Mouse (Mus musculus) heart, postnatal 0 days (tissue): Measurements from ENCODE around the gene Wdr41.

ENCODE experiments used
- CTCF ChIP-seq: IDR thresholded peaks from 2 replicates; pipeline ENCODE4 v1.5.1; 2016; ENCODE audit warnings: antibody characterized with exemption, control low read depth, low read depth
- EP300 ChIP-seq: IDR thresholded peaks from 2 replicates; pipeline ENCODE4 v1.6.1; 2016; ENCODE audit warnings: antibody characterized with exemption, low read depth

DNA sequence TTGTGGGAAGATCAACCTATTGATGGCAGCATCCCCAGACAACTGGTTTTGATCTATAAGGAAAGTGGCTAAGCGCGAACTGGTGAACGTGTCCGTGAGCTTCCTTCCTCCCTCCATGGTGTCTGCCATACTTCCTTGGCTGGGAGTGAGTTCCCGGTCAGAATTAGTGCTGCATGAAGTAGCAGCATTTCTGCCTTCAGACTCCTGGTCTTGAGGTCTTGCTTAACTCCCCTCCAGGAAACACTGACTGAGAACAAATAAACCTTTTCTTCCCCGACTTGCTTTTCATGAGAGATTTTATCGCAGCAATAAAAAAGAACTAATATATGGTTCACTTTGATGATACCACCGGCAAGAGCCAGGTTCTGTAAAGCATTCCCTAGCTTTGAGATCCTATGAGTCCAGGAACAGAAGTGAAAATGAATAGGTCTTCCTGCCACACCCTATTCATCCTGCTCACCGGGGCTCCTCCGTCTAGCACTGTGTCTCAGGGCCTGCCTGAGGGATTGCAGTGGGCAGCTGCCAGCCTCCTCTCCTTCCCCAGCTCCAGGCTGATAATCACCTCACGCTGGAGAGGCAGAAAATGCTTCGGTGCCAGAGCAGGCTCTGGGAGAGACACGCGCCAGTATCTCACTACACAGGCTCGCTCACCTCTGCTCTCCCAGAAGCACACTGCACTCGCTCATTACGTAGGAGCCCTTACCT is 56.1 kb downstream of the Wdr41 start:
- TF ChIP-seq CTCF: no peak
- no peak for TF ChIP-seq EP300
